Mouse (Mus musculus) E14TG2a.4 (cell line): Measurements from ENCODE around the gene Orai1.

ENCODE experiments used
- CTCF ChIP-seq: conservative IDR thresholded peaks from 2 replicates; pipeline ENCODE4 v1.5.1; 2014; ENCODE audit warnings: low read length
- NANOG ChIP-seq: IDR thresholded peaks from 2 replicates; pipeline ENCODE4 v1.6.1; 2014; ENCODE audit warnings: borderline replicate concordance, low read length, mixed read lengths
- POU5F1 ChIP-seq: IDR thresholded peaks from 2 replicates; pipeline ENCODE4 v1.6.1; 2014; ENCODE audit warnings: low read length, borderline replicate concordance

DNA sequence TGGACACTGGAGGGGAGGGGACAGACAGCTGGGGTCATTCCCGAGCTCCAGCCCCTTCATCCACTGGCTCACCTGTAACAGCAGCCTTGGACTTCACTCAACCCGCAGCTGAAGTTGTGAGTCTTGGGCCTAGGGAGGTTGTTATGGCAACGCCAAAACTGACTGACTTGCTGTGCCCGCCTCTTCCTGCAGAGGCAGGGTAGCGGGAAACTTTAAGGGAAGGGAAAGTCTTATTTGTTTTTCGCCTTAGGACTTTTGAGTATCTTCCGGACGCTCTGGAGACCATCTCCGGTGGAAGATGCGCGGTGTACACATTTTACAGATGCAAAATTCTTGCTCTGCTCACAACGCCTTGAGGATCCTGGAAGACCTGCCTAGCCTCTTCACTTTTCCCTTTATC, 34.4 kb downstream of the Orai1 start:
- TF ChIP-seq CTCF (peak; percentile 15), POU5F1 (no peak), NANOG (no peak)
